Mouse (Mus musculus) cerebellum, adult 9-10 months (tissue): ENCODE results near the gene Olfr801.

ENCODE experiments used
- DNase-seq: peaks from one replicate; pipeline ENCODE4 v3.0.0; 2022

Gene Olfr801

DNA sequence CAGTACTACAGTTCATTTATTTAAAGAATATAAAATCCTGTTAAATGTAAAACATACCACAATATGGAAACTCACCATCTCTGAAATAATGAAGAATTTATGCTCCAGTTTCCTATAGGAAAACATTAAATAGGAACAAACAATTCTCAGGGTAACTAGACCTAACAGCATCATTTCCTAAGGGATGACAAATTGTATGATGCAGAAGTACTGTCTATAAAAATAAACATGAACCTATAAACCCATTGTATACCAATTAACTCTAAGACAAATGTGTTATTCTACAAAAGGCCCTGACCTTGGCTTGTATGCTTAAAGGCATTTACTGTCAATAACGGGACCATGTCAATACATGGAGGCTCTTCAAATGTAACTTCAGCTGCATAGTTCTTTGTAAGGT is at the start of gene Olfr801:
Gene Olfr801, minus strand, starts transcription at position 101 of the 400 bp plus-strand sequence.
- DNase-seq = no peak

GRCm38 (mm10) chr10:129702910-129703309 is 29.2 kb upstream of the Olfr801 start, which contains the start of gene Olfr804:
Gene Olfr804, plus strand, starts transcription at chr10:129703210.
- no peak for DNase-seq

- DNase-seq = no peak
Measured at GRCm38 (mm10) chr10:129694186-129694585, 20.5 kb upstream of the Olfr801 start, which contains the start of gene Olfr803. Gene Olfr803, minus strand, starts transcription at chr10:129694286.

GRCm38 (mm10) chr10:129688069-129688468 is 14.4 kb upstream of the Olfr801 start, which contains the start of gene Olfr802:
Gene Olfr802, minus strand, starts transcription at chr10:129688169.
- no peak for DNase-seq

- no peak for DNase-seq
Measured at GRCm38 (mm10) chr10:129657394-129657793, 16.3 kb downstream of the Olfr801 start, which contains the start of gene Olfr800. Gene Olfr800, plus strand, starts transcription at chr10:129657694.

DNA sequence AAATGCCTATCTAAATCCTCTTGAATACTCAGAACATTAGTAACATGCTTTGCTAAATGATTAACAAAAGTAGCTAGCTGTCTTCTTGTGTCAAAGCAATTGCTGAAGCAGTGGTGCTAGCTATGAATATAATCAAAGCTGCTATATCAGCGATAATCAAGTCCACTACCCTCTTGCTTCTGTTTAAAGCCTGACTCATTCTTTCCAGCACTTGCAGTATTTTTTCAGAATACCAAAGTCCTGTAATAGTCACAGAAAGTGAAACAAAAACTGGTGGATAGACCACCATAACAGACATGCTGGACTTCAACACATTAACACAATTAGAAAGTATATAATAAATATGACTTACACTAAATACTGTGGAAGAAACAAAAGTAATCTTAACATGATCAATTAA is 21.9 kb downstream of the Olfr801 start:
- no peak for DNase-seq

- DNase-seq = no peak
Measured at GRCm38 (mm10) chr10:129637184-129637583, 36.5 kb downstream of the Olfr801 start, which contains the start of gene Olfr799. Gene Olfr799, plus strand, starts transcription at chr10:129637484.

DNA sequence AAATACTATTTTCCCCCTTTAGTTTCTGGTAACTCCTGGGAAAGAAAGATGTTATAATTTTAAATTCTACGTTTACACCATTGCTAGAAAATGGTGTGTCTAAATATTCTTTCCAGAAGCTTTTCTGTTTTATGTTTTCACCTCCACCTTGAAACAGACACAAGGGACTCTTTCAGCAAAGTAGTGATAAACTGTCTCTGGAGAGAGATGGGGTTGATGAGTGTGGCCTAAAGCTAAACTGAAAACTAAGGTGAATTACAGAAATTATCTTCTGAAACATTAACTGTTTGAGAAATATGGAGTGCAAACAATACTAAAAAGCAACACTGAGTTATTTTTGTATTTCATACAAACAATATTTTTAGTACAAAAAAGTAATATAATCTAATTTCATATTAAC is 45.8 kb downstream of the Olfr801 start, which contains the start of gene Olfr798:
Gene Olfr798, minus strand, starts transcription at position 101 of the 400 bp plus-strand sequence.
- DNase-seq = no peak

DNA sequence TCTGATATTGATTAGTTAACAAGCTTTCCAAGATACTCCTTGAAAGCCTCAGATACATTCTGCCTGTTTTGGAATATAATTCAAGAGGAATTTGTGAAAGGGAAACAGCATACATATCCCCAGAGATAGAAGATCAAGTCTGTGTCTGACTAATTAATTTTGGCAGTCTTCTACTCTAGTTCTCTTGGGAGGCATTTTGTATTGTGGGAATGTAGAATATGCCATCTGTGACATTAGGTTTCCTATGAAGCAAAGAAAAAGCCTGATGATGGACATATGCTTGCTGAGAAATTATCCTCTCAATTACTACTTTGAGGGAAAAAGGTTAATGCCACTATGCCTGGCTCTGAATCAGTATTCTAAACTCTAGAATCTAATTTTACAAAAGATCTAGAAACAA is 50.4 kb downstream of the Olfr801 start:
- DNase-seq = no peak

DNA sequence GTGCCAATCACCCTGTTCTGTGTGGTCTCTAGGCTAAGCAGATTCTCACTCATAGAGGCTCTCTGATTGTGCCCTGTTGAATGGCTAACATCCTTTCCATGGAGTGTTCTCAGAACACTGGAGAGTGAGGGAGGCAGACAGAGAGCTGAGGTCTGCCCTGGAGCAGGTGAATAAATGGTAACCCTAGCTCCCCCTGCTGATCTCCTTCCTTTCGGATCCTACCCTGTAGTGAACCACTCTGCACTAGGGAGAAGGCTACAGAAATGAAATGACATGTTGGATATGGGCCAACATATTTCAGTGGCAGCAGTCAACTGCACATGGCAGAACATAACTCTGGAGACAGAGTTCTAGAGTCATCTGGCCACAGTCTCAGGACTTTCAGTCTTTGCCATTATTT is 51.9 kb downstream of the Olfr801 start:
- DNase-seq = no peak
